Mouse (Mus musculus) heart, embryonic 14.5 days (tissue): ENCODE data around the gene Cdk17. TPM values are rescaled to one million over a fixed set of nuclear protein-coding genes. Genes with fewer than 3 reads are reported as not detected.

Experiments used
- ATAC-seq: fragments of 200-750 bp; cut with Nextera tagmentation; 2 replicates; pipeline ENCODE4 v1.8.0; 2017; ENCODE audit warnings: low read depth, moderate TSS enrichment; ENCODE audit not compliant: insufficient number of reproducible peaks, insufficient read depth, low FRiP score
- H3K27ac ChIP-seq, 2 experiments: fragments of 200-500 bp in 1 of 2; fragments of 300-500 bp in 1 of 2; sonication (generic) in 1 of 2; replicated peaks in 1 of 2; 2 replicates each; pipeline ENCODE4 v1.5.1; 2012 to 2014; ENCODE audit warnings: low read depth in 2 of 2, low read length in 2 of 2, control low read depth in 1 of 2, mild to moderate bottlenecking in 1 of 2, mixed read lengths in 1 of 2; ENCODE audit not compliant: control insufficient read depth in 1 of 2, insufficient read depth in 1 of 2
- H3K27me3 ChIP-seq: fragments of 300-500 bp; sonication (generic); 2 replicates; pipeline ENCODE4 v1.6.1; 2014; ENCODE audit warnings: mild to moderate bottlenecking, low read length, control low read depth; ENCODE audit not compliant: control insufficient read depth, insufficient read depth
- H3K36me3 ChIP-seq: fragments of 300-500 bp; sonication (generic); 2 replicates; pipeline ENCODE4 v1.6.1; 2014; ENCODE audit warnings: mild to moderate bottlenecking, control low read depth, low read length, mixed read lengths; ENCODE audit not compliant: control insufficient read depth, insufficient read depth
- H3K4me1 ChIP-seq, 2 experiments: fragments of 200-500 bp in 1 of 2; fragments of 300-500 bp in 1 of 2; sonication (generic) in 1 of 2; 2 replicates each; pipeline ENCODE4 v1.6.1; 2012 to 2014; ENCODE audit warnings: low read length in 2 of 2, control low read depth in 1 of 2, mixed read lengths in 1 of 2; ENCODE audit not compliant: control insufficient read depth in 2 of 2, insufficient read depth in 2 of 2
- H3K4me2 ChIP-seq: fragments of 300-500 bp; sonication (generic); 2 replicates; pipeline ENCODE4 v1.6.1; 2014; ENCODE audit warnings: mild to moderate bottlenecking, low read length
- H3K4me3 ChIP-seq, 2 experiments: fragments of 200-500 bp in 1 of 2; fragments of 300-500 bp in 1 of 2; sonication (generic) in 1 of 2; 2 replicates each; pipeline ENCODE4 v1.5.1; 2012 to 2014; ENCODE audit warnings: low read length in 2 of 2, mild to moderate bottlenecking in 2 of 2, control low read depth in 1 of 2, low read depth in 1 of 2, moderate library complexity in 1 of 2; ENCODE audit not compliant: control insufficient read depth in 1 of 2, insufficient read depth in 1 of 2
- H3K9ac ChIP-seq: fragments of 300-500 bp; sonication (generic); 2 replicates; pipeline ENCODE4 v1.6.1; 2014; ENCODE audit warnings: mild to moderate bottlenecking, low read length
- H3K9me3 ChIP-seq: fragments of 300-500 bp; sonication (generic); 2 replicates; pipeline ENCODE4 v1.6.1; 2016; ENCODE audit warnings: low read length, control low read depth; ENCODE audit not compliant: control insufficient read depth
- WGBS: fragments of 180-500 bp; shearing (Covaris S2); extraction: QIAGEN DNeasy Blood & Tissue Kit; methylation state at CpG from one replicate; pipeline ENCODE4 v1.1.7; 2014; 5-methylcytosine and 5-hydroxymethylcytosine counted together
- polyA plus RNA-seq: library from polyadenylated mRNA; unstranded; fragments of >200 nt; fragmentation: Nextera tagmentation; extraction: Ambion mirVana; gene quantifications from 2 replicates; pipeline ENCODE4 v1.2.1, GENCODE M21; 2014

Cdk17 gene
- polyA plus RNA-seq, 1 experiment from 2014 or later, result 27.1 TPM

DNA sequence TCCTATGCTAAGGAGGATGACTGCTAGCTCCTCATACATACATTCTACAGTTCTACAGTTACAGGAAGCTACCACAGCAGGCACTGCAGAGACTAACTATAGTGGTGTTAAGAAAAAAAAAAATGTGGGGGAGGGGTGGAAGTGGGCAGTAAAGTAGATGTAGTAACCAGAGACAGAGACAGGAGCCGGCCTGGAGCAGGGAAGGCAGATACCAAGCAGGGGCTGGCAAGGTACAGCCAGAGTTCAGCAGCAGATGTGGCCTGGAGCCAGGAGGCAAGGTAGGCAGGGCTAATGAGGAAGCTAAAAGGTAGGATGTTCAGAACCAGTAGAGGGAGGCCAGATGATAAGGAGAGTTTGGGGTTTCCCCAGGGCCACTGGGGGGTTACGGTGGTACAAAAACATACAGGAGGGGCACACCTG lies 113.6 kb downstream of the Cdk17 start:
- Histone ChIP-seq H3K27me3 (no peaks in the 10 kb centered on the region), H3K4me2 (no peak overlapping the region), H3K36me3 (peaks cover 4% of the 10 kb centered on the region; the same call in 1 of the 2 replicates), H3K9ac (peak overlapping the region; percentile 16; the same call in 1 of the 2 replicates), H3K4me3 (no peak overlapping the region), H3K4me1 (peaks cover 31 to 55% of the 10 kb centered on the region in 2 experiments), H3K9me3 (no peaks in the 10 kb centered on the region), H3K27ac (0 out of 4 replicates have a peak overlapping the region, but pooled peaks of 1 of the 2 experiments have one; percentile 9)
- WGBS, result 35% methylated on average over 2 of the region's 2 CpGs
- no peak for ATAC-seq

DNA sequence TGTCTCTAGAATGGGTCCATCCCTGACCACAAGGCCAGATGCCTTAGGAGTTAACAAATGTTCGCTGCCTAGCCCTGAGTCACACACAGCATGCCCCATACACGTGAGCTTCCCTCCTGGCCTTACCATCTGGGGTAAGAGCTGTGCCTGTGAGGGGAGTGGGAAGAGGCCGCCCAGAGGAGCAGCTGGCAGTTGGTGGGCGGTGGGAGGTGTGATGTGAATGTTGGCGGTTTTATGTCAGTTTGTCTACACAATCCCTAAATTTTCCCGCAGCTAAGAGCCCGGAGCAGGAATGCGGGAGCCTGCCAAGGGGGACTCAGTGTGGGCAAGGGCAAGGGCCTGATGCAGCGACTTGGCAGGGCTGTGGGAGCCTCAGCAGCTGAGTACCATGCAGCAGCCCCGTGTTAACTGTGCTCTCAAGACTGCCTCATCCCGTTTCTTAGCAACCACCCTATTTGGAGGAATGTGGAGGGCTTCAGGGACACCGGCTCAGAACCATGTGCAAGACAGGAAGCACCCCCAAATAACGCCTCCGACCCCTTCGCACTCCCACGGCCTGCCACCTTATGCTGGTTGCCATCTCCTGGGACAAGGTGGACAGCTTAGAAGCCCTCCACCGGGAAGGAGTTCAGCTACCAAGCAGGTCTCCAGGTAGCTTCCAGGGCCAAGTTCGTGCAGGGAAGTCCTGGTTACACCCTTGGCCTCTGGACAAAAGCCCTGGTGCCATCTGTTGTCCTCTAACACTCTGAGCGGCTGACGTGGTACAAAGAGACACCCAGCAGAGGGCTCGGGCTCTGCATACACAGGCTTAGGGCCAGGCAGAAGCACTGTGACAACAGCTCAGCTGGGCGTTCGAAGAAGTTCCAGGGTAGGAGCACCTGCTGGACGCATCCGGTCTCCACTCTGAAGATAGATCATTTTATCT lies 114.8 kb downstream of the Cdk17 start:
- peak; percentile 36; the same call in 1 of the 2 replicates for ATAC-seq
- peak overlapping the region; percentile 58 for H3K4me2 ChIP-seq

DNA sequence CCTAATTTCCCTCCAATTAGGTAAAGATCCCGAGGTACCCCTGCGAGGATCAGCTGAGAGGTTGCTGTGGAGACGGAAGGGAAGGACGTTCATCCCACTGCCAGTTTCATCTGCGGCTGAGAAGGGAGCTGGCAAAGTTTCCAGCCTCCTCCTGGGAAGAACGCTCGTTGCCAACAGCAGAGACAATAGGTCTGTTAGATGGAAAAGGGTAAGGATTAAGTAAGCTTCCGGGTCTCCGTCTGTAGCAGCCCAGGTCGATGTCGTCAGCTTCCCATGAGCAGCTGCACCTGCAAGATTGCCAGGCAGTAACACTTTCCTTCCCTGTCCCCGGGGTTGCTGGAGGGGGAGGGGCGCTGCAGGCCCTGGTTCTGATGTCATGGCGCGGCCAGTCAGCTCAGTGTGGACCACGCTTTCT lies 115.7 kb downstream of the Cdk17 start:
- H3K9ac ChIP-seq, result peak overlapping the region; percentile 64
- ATAC-seq, result 0 out of 2 replicates have a peak, but pooled peaks have one; percentile 42
- peak overlapping the region; percentile 19 to 25 for H3K4me3 ChIP-seq
- peak overlapping the region; percentile 58 for H3K4me2 ChIP-seq
- 5% methylated on average over 16 of the region's 16 CpGs for WGBS
- H3K27me3 ChIP-seq, result no peaks in the 10 kb centered on the region
- peaks cover 10% of the 10 kb centered on the region for H3K36me3 ChIP-seq
- H3K4me1 ChIP-seq, result peaks cover 44 to 68% of the 10 kb centered on the region in 2 experiments
- no peaks in the 10 kb centered on the region for H3K9me3 ChIP-seq
- peak overlapping the region; percentile 27 to 64; a peak in 3 of 4 replicates for H3K27ac ChIP-seq

More for the DNA sequence above, 114.8 kb downstream of the Cdk17 start:
- Histone ChIP-seq H3K4me1 (peaks cover 38 to 59% of the 10 kb centered on the region in 2 experiments), H3K9me3 (no peaks in the 10 kb centered on the region), H3K9ac (peak overlapping the region; percentile 64), H3K27ac (peak overlapping the region in 1 of 2 experiments; percentile 64; a peak in 2 of 4 replicates), H3K4me3 (peak overlapping the region in 1 of 2 experiments; percentile 19; a peak in 1 of 4 replicates), H3K27me3 (no peaks in the 10 kb centered on the region), H3K36me3 (peaks cover 7% of the 10 kb centered on the region; the same call in 1 of the 2 replicates)
- 50% methylated on average over 25 of the region's 25 CpGs for WGBS

DNA sequence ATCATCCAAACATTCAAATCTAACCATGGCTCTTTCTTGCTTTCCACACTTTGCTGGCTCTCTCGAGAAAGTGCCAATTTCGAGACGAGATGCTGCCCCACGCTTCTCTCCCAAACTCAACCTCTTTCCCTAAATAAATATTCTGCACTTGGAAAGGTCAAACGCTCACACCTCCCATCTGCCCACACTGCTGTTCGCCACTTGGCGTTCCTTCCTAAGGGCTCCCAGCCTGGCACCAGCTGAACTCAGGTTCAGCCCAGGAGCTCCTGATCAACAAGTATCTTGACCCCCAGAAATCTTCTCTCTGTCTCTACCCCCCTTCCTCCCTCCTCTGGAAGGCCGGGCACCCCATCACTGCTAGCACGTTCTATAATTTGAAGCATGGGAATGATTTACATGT lies 116.2 kb downstream of the Cdk17 start:
- Histone ChIP-seq H3K9me3 (no peaks in the 10 kb centered on the region), H3K9ac (peak overlapping the region; percentile 64; the same call in 1 of the 2 replicates), H3K27me3 (no peaks in the 10 kb centered on the region), H3K27ac (peak overlapping the region; percentile 27 to 64), H3K4me1 (peaks cover 44 to 71% of the 10 kb centered on the region in 2 experiments), H3K4me3 (peak overlapping the region; percentile 19 to 25; a peak in 2 of 4 replicates), H3K36me3 (peaks cover 15% of the 10 kb centered on the region), H3K4me2 (peak overlapping the region; percentile 58)
- WGBS, result 51% methylated on average over 9 of the region's 9 CpGs
- ATAC-seq, result no peak

DNA sequence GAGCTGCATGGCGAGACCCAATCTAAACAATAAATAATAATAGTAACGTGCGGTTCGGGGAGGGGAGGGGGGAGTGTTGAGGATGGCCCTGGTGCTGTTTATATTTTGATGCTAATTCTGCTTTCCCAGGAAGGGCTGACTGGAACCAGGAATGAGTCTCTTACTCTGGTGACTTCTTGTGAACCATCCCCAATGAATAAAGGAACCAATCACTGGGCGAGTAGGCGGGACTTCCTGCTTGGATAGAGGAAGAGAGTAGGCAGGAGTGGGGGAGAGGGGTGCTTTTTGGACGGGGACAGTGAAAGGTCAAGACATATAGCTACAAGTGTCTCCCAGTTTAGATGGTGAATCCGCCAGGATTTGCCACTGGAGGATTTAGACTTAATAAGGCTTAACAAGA lies 117.7 kb downstream of the Cdk17 start:
- H3K27ac ChIP-seq, result no peak overlapping the region
- H3K27me3 ChIP-seq, result no peaks in the 10 kb centered on the region
- no peak overlapping the region for H3K4me2 ChIP-seq
- H3K9me3 ChIP-seq, result no peaks in the 10 kb centered on the region
- WGBS, result 76% methylated on average over 8 of the region's 8 CpGs
- peaks cover 25% of the 10 kb centered on the region for H3K36me3 ChIP-seq
- peaks cover 47 to 78% of the 10 kb centered on the region in 2 experiments for H3K4me1 ChIP-seq
- no peak overlapping the region for H3K4me3 ChIP-seq
- H3K9ac ChIP-seq, result no peak overlapping the region
- no peak for ATAC-seq

DNA sequence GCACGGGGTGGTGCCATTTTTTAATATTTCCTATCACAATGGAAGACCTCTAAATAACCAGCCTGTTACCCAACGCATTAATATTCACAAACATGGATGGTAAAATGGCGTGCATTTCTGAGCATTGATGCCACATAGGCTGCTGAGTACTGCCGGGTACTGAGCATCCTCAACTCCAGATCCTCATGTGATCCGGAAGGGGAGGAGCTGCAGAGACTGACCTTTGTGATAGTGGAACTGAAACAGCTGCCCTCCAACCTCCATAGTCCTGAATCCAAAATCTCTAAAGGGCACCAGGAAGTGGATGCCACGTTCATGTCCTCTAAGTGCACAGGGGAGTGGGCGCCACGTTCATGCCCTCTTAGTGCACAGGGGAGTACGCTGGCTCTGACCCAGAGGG lies 118.4 kb downstream of the Cdk17 start:
- no peaks in the 10 kb centered on the region for H3K27me3 ChIP-seq
- H3K27ac ChIP-seq, result no peak overlapping the region
- H3K36me3 ChIP-seq, result peaks cover 32% of the 10 kb centered on the region
- no peak for ATAC-seq
- H3K9me3 ChIP-seq, result no peaks in the 10 kb centered on the region
- H3K4me3 ChIP-seq, result no peak overlapping the region
- H3K4me2 ChIP-seq, result no peak overlapping the region
- peaks cover 45 to 77% of the 10 kb centered on the region in 2 experiments for H3K4me1 ChIP-seq
- no peak overlapping the region for H3K9ac ChIP-seq
- WGBS, result 84% methylated on average over 9 of the region's 9 CpGs

DNA sequence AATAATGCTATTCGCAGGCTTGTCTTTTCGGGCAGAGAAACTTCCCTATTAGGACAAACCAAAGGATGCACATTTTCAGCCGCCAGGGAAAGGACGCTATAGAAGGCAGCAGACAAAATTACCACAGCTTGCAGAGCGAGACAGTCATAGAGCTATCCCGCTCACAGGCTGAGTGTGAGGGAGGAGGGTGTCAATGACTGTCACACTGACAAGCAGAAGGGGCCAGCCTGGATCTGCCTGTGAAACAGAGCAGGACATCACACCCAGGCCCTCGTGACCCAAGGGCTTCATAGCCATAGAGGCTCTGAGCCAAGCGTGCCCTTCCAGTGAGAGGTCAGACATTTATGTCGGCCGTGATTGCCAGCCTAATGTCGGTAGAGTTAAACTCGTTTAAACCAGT lies 119.9 kb downstream of the Cdk17 start:
- H3K4me1 ChIP-seq, result peaks cover 38 to 63% of the 10 kb centered on the region in 2 experiments
- 34% methylated on average over 12 of the region's 12 CpGs for WGBS
- peak overlapping the region; percentile 59; the same call in 1 of the 2 replicates for H3K9ac ChIP-seq
- no peaks in the 10 kb centered on the region for H3K9me3 ChIP-seq
- ATAC-seq, result peak; percentile 55; the same call in 1 of the 2 replicates
- peaks cover 40% of the 10 kb centered on the region for H3K36me3 ChIP-seq
- H3K27ac ChIP-seq, result peak overlapping the region; percentile 59 to 86
- 0 out of 2 replicates have a peak overlapping the region, but pooled peaks have one; percentile 18 for H3K4me2 ChIP-seq
- H3K4me3 ChIP-seq, result no peak overlapping the region
- H3K27me3 ChIP-seq, result no peaks in the 10 kb centered on the region
